Mouse (Mus musculus): ENCODE measurements around the gene Park7.

DNA sequence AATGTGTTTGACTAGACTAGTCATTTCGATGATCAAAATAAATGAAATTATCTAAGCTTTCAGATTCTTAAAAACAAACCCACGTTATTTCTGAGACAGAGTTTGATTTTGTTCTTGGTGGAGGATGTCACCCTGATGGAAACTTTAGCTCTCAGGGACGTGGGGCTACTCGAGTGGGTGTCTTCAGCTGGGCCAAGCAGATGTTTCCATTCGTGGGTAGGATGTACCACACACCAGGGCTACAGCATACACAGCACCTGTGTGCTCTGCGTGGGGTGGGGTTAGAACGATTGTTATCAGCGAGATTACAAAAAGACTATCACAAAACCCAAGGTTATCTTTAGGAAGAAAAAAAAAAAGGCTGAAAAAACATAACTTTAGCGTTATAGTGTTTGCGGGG is 36.7 kb upstream of the Park7 start:
- TF ChIP-seq TAL1 (IDR thresholded peaks at IDR 0.05; ENCODE audit: low read length) (no peak), GATA1 (IDR thresholded peaks at IDR 0.05; ENCODE audit: low read length) (no peak)
